Mouse (Mus musculus) heart, embryonic 16.5 days (tissue): Measurements from ENCODE around the gene E330034G19Rik. TPM values are rescaled to one million over a fixed set of nuclear protein-coding genes. Genes with fewer than 3 reads are reported as not detected.

ENCODE experiments used
- ATAC-seq: fragments of 200-750 bp; cut with Nextera tagmentation; replicated peaks from 2 replicates; pipeline ENCODE4 v1.8.0; 2017; ENCODE audit warnings: moderate number of reproducible peaks; ENCODE audit not compliant: insufficient read depth, low FRiP score; ENCODE audit errors: extremely low read depth
- H3K27ac ChIP-seq: fragments of 300-500 bp; sonication (generic); 2 replicates; pipeline ENCODE4 v1.5.1; 2014; ENCODE audit warnings: mild to moderate bottlenecking, low read length, control low read depth, moderate library complexity
- H3K27me3 ChIP-seq: fragments of 300-500 bp; sonication (generic); 2 replicates; pipeline ENCODE4 v1.6.1; 2014; ENCODE audit warnings: low read length, mixed read lengths; ENCODE audit not compliant: control insufficient read depth, insufficient read depth
- H3K36me3 ChIP-seq: fragments of 300-500 bp; sonication (generic); 2 replicates; pipeline ENCODE4 v1.6.1; 2014; ENCODE audit not compliant: control insufficient read depth, insufficient read depth
- H3K4me1 ChIP-seq: fragments of 300-500 bp; sonication (generic); 2 replicates; pipeline ENCODE4 v1.6.1; 2014; ENCODE audit warnings: low read length, mixed read lengths; ENCODE audit not compliant: control insufficient read depth, insufficient read depth
- H3K4me2 ChIP-seq: fragments of 300-500 bp; sonication (generic); 2 replicates; pipeline ENCODE4 v1.6.1; 2014; ENCODE audit warnings: low read depth, mild to moderate bottlenecking, control low read depth, low read length
- H3K4me3 ChIP-seq: fragments of 300-500 bp; sonication (generic); 2 replicates; pipeline ENCODE4 v1.5.1; 2014; ENCODE audit warnings: mild to moderate bottlenecking, control low read depth, low read length
- H3K9ac ChIP-seq: fragments of 300-500 bp; sonication (generic); 2 replicates; pipeline ENCODE4 v1.6.1; 2014; ENCODE audit warnings: low read length, control low read depth
- H3K9me3 ChIP-seq: fragments of 300-500 bp; sonication (generic); replicated peaks from 2 replicates; pipeline ENCODE4 v1.6.1; 2016; ENCODE audit warnings: low read length; ENCODE audit not compliant: control insufficient read depth
- WGBS: fragments of 180-500 bp; shearing (Covaris S2); extraction: QIAGEN DNeasy Blood & Tissue Kit; methylation state at CpG from one replicate; pipeline ENCODE4 v1.1.7; 2014; 5-methylcytosine and 5-hydroxymethylcytosine counted together
- polyA plus RNA-seq: library from polyadenylated mRNA; unstranded; fragments of >200 nt; fragmentation: Nextera tagmentation; extraction: Ambion mirVana; gene quantifications from 2 replicates; pipeline ENCODE4 v1.2.1, GENCODE M21; 2015

E330034G19Rik gene
- 0.11 TPM in 1 of 2 replicates, not detected in the other for polyA plus RNA-seq

DNA sequence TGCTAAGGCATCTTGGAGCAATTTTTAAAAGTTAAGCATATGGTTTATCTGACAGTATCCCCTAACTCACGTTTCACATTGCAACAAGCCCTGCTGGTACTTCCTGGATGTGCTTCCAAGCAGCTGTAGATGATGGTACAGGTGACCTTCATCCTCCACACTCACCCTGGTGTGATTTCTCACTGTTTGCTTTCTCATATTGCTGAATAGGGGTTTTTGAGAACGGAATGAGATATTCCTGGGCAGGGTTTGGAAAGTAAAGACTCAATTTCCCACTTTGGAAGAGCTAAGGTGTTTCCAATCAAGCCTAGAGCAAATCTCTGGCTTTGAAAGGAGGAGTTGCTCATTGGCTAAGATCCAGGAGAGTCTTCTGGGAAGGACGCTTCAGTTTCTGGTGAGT, at the start of gene E330034G19Rik:
Gene E330034G19Rik, plus strand, starts transcription at position 301 of the 400 bp plus-strand sequence.
- H3K4me1 ChIP-seq, result no peaks in the 10 kb centered on the region
- no peak within 1 kb of the TSS for H3K4me2 ChIP-seq
- H3K9me3 ChIP-seq, result no peaks in the 10 kb centered on the region
- no peak within 1 kb of the TSS for H3K4me3 ChIP-seq
- H3K9ac ChIP-seq, result no peak within 1 kb of the TSS
- no peaks in the 10 kb centered on the region for H3K36me3 ChIP-seq
- H3K27me3 ChIP-seq, result no peaks in the 10 kb centered on the region
- 34% methylated on average over 3 of the region's 3 CpGs for WGBS
- H3K27ac ChIP-seq, result no peak within 1 kb of the TSS
- ATAC-seq, result no peak

DNA sequence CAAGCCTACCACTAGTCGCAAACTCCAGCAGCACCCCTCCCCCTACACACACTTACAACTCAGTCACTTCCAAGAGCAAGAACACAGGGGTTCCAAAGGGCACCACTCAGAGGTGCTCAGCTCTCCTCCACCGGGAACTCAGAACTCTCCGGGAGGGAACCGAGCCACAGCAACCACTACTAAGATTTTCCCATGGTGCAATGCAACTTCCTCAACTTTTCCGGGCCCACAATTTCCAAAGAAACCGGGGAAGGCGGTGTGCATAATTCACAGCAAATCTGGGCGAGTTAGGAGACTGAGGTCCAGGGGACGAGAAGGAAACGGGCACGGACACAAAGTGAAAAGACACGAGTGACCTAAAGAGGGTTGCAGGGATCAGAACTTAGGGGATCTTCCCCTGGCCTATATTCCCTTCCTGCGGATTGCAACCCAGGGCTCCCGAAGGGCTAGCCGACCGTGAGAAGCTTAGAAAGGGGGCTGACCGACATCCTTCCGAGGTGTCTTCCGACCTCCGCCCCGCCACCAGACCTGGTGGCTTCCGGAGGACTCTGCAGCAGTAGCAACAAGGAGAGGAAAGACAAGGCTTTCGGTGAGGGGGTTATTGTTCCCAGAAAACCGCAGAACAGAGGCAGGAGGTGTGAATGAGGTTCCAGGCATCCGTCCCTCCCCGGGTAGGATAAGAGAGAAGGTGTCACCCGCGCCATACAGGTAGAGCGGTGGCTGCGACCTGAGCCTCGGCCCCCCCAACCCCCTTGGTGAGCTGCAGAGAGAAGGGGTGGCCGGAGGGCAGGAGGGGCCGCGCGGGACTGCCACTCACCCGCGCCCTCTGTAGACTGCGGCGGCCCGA, 48.5 kb upstream of the E330034G19Rik start:
- Histone ChIP-seq H3K27me3 (no peaks in the 10 kb centered on the region), H3K4me3 (peak overlapping the region; percentile 65), H3K9ac (peak overlapping the region; percentile 92), H3K27ac (peak overlapping the region; percentile 88), H3K4me2 (peak overlapping the region; percentile 89), H3K36me3 (0 out of 2 replicates have a peak, but pooled peaks cover 2% of the 10 kb centered on the region), H3K9me3 (no peaks in the 10 kb centered on the region), H3K4me1 (peaks cover 9% of the 10 kb centered on the region)
- no peak for ATAC-seq
- under 1% methylated on average over 40 of the region's 40 CpGs for WGBS

DNA sequence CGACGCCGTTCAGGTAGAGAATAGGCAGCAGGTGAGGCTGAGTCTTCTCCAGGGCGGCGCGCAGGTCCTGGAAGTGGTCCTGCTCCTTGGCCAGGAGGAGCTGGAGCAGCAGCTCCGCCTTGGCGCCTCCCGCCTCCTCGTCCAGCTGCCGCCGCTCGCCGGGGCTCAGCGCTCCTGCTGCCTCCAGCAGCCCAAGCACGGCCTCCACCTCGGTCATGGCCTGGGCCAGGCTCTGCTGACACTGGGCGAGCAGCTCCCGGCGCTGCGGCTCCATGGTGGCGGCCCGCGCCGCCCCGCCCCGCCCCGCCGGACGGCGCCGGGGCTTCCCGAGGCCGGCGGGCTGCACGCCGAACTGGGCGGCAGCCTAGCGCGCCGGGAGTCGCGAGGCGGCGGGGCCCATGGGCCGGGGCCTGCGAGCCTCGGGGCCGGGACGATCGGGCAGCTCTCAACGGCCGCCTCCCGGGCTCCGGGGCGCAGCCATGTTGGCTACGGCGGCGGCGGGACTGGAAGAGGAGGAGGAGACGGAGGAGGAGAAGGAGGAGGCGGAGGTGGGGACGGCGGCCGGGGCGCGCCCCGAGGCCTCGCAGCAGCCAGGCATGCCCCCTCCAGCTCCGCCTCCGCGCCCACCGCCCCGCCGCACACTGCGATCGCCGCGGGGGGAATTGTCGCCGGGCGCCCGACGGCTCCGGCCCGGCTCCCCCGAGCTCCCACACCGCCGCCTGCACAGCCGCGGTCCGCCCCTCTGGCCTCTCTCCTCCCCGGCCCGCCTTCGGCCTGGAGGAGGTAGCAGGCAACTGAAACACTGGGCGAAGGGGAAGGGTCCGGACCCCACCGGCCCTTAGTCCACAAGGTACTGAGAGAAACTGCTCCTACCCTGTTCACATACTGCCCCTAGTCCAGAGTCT, 47.6 kb upstream of the E330034G19Rik start, which contains the start of gene Dlg5:
Gene Dlg5, minus strand, starts transcription at position 744 of the 905 bp plus-strand sequence.
- peaks cover 6% of the 10 kb centered on the region for H3K4me1 ChIP-seq
- peak within 1 kb of the TSS; percentile 89 for H3K4me2 ChIP-seq
- peak within 1 kb of the TSS; percentile 88 for H3K27ac ChIP-seq
- ATAC-seq, result peak; percentile 81
- H3K9me3 ChIP-seq, result no peaks in the 10 kb centered on the region
- under 1% methylated on average over 69 of the region's 98 CpGs for WGBS
- peak within 1 kb of the TSS; percentile 92 for H3K9ac ChIP-seq
- H3K27me3 ChIP-seq, result no peaks in the 10 kb centered on the region
- H3K4me3 ChIP-seq, result peak within 1 kb of the TSS; percentile 65
- 0 out of 2 replicates have a peak, but pooled peaks cover 2% of the 10 kb centered on the region for H3K36me3 ChIP-seq

DNA sequence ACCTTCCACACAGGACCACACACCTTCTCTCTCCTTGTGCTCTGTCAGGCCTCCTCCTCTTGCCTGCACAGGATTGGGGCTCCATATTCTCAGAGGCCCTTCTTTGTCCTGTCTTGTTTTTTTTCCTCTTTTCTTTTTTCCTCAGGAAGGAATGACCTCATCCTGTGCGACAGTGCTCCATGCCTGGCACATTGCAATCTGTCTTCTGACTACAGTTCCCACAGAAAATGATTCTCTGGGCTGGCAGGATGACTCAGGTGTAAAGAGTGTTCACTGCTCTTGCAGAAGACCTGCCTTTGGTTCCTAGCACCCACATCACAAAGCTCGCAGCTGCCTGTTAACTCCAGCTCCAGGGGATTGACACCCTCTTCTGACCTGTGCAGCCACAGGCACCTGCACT, 43.1 kb upstream of the E330034G19Rik start:
- H3K27ac ChIP-seq, result no peak overlapping the region
- H3K4me3 ChIP-seq, result no peak overlapping the region
- no peaks in the 10 kb centered on the region for H3K36me3 ChIP-seq
- H3K4me1 ChIP-seq, result peaks cover 17% of the 10 kb centered on the region
- H3K9ac ChIP-seq, result no peak overlapping the region
- no peaks in the 10 kb centered on the region for H3K9me3 ChIP-seq
- no peak for ATAC-seq
- WGBS, result 58% methylated on average over 2 of the region's 2 CpGs
- no peaks in the 10 kb centered on the region for H3K27me3 ChIP-seq
- no peak overlapping the region for H3K4me2 ChIP-seq

DNA sequence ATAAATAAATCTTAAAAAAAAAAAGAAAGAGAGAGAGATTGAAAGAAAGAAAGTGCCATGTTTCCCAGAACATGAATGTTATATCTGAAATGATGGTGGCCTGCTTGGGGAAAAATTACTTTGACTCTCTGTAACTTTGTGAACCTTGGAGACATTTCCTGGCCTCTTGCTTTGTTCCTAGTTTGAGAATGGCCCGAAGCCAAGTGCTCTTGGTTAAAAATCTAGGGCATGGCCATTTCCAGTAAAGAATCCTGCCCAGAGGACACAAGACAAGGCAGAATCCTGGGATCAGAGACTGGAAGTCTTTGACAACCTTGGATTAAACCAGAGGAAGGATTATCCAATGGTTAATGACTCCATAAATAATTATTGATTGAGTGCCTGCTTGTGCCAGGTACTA, 41.7 kb upstream of the E330034G19Rik start:
- Histone ChIP-seq H3K9ac (no peak overlapping the region), H3K4me2 (no peak overlapping the region), H3K9me3 (no peaks in the 10 kb centered on the region), H3K27ac (no peak overlapping the region), H3K4me3 (no peak overlapping the region), H3K27me3 (no peaks in the 10 kb centered on the region), H3K4me1 (peaks cover 15% of the 10 kb centered on the region; the same call in 1 of the 2 replicates), H3K36me3 (no peaks in the 10 kb centered on the region)
- WGBS, result 68% methylated on average over 1 of the region's 1 CpGs
- ATAC-seq, result no peak

DNA sequence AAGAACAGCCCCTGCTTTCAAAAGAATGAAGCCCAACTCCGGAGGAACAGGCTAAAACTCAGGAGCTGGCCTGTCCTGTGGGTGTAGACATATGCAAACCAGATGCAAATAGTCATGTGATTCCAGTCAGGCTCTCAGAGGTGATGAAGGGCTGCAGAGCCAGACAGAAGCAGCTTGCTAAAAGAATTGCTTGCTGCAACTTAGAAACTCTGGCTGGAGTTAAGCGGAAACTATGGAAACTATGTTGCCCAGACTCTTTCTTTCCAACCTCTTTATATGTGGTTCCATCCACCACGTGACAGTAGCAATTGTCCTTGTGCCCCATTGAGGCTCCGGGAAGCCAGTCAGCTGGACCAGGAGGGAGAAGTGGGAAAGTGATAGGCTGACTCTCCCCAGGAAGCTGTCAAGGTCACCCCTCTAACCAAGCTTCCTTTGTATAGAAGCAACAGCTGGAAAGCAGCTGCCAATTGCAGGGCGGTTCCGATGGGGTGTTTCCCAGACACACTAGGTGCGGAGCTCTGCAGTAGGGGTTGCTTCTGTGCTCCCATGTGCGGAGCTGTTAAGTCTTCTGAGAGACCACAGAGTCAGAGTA, 39.3 kb upstream of the E330034G19Rik start:
- peaks cover 15% of the 10 kb centered on the region; the same call in 1 of the 2 replicates for H3K4me1 ChIP-seq
- H3K36me3 ChIP-seq, result no peaks in the 10 kb centered on the region
- peak overlapping the region; percentile 26 for H3K4me2 ChIP-seq
- peak; percentile 89 for ATAC-seq
- no peak overlapping the region for H3K4me3 ChIP-seq
- peak overlapping the region; percentile 52 for H3K9ac ChIP-seq
- no peaks in the 10 kb centered on the region for H3K9me3 ChIP-seq
- peak overlapping the region; percentile 90 for H3K27ac ChIP-seq
- 6% methylated on average over 8 of the region's 8 CpGs for WGBS
- H3K27me3 ChIP-seq, result no peaks in the 10 kb centered on the region

DNA sequence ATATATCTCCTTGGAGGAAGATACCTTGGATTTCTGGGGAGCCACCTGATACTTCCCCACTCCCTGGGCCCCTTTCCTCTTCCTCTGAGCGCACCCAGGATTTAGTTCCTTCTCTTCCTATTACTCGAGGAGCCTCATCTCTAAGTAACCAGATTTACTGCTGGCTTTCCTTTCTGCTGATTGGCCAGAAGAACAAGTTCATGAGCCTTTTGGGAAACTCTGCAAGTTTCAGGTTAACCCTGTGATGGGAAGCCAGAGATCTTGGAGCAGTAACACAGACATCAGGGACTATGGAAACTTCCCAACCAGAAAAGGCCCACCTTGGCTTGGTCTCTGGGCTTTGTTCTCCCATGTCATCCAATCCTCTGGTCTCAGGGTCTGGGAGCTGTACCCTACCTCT, 37.1 kb upstream of the E330034G19Rik start:
- Histone ChIP-seq H3K9ac (no peak overlapping the region), H3K27me3 (no peaks in the 10 kb centered on the region), H3K4me2 (no peak overlapping the region), H3K4me1 (peaks cover 15% of the 10 kb centered on the region; the same call in 1 of the 2 replicates), H3K4me3 (no peak overlapping the region), H3K36me3 (no peaks in the 10 kb centered on the region), H3K27ac (no peak overlapping the region), H3K9me3 (no peaks in the 10 kb centered on the region)
- no peak for ATAC-seq
- WGBS, result 71% methylated on average over 2 of the region's 2 CpGs

DNA sequence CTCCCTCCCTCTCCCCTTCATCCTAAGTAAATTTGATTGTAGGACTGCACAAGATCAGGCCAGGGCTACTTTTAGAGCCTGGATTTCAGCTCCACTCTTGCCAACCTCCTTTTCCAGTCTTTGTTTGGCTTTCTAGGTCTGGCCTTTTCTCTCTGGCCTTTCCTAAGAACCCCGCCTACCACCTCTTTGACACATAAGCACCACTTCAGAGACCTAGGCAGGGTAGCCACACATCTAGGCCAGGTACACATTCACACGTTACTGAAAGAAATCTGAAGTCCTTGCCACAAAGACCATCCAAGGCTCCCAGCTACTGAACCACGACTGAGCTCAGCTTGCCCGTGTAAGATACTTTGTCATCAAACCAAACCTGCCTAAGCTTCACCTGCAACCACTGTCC, 32.6 kb upstream of the E330034G19Rik start:
- WGBS, result 60% methylated on average over 4 of the region's 4 CpGs
- ATAC-seq, result no peak

More for the DNA sequence above, 32.6 kb upstream of the E330034G19Rik start:
- Histone ChIP-seq H3K4me3 (no peak overlapping the region), H3K4me2 (no peak overlapping the region), H3K36me3 (no peaks in the 10 kb centered on the region), H3K27ac (no peak overlapping the region), H3K27me3 (no peaks in the 10 kb centered on the region), H3K9me3 (no peaks in the 10 kb centered on the region), H3K4me1 (no peaks in the 10 kb centered on the region), H3K9ac (no peak overlapping the region)
